Mouse (Mus musculus): ENCODE measurements at regions not wholly inside any gene's neighbourhood (a gene's known extent, or its start where the extent isn't known, plus 50 kb on each side); places are given as distances from the start of the nearest gene placed in this dataset.

DNA sequence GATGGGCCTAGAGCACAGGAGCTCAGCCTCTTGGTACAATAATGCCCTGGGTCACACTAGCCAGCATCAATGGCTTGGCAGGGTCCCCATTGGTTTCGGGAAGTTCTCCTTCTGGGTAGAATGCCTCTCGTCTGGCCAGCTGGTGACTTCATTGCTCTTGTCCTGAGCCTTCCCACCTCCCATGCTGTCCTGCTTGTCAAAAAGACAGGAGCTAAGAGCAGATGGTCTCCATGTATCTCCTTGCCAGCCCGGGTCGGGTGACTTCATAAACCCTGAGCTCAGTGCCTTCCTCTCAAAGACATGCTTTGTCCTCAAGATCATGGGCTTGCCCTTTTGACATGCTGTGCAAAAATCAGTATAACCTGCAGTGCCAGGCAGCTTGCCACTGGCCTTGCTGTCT lies 179.2 kb upstream of the Sh3bp4 start:
- DNase-seq (ENCODE audit: low spot score), result no peak

- DNase-seq (ENCODE audit: low spot score), result no peak
Observed at GRCm38 (mm10) chr1:88902426-88902825, 167.8 kb upstream of the Sh3bp4 start.

DNA sequence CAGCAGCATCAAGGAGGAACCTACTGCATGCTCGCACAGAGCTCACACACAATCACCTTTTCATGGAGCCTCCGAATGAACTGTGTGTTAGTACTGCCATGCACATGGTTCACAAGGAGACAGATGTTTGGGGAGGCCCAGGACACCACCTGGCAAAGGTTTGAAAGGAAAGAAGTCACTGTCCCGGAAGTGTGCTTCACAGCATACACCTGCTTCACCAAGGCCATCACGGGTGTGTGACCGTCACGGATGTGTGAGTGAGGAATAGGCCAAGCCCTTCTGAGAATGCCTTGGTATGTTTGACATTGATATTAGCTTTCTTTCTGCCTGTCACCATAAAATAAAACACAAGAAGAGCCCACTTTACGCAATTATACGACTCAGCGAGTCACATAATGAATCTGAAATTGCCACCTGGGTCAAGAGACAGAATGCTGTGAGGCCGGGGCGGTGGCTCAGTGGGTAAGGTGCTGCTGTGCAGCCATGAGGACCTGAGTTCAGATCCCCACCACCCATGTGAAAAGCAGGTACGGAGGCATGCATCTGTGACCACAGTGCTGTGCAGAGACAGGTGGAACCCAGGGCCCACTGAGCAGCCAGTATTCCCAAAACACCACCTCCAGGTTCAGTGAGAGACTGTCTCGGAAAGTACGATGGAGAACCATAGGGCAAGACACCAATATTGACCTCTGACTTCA lies 162.3 kb upstream of the Sh3bp4 start:
- no peak for DNase-seq (ENCODE audit: low spot score)

- DNase-seq (ENCODE audit: low spot score), result no peak
Observed at GRCm38 (mm10) chr1:88908683-88909082, 161.5 kb upstream of the Sh3bp4 start.

GRCm38 (mm10) chr1:88909314-88909713 lies 160.9 kb upstream of the Sh3bp4 start:
- no peak for DNase-seq (ENCODE audit: low spot score)

DNA sequence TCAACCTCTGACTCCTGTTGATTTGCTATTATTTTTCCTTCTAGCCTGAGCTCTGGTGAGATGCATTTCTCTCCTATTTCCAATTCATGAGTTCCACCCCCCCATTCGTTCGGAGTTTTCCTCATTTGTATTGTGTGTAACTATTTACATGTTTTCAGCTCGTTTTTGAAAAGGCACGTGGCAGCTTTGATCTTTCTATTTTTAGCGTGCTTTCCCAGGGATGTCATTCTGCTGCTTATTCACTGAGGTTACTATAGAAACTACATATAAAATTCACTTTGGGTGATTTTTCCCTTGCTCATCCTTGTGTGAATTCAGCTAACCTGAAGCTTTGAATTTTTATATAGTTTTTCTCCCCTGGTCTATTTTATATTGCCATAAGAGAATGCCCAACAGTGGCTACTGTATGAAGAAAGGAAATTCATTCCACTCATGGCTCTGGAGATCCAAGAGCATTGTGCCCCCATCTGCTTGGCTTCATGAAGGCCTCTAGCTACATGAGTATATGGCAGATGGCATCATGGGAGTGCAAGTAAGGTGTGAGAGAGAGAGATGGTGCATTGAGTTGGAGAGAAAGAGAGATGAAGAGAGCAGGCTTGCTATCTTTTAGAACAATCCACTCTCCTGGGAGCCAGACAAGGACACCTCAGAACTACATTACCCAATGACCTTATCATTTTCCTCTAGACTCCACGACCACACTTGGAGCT lies 160.2 kb upstream of the Sh3bp4 start:
- DNase-seq (ENCODE audit: low spot score), result no peak

DNA sequence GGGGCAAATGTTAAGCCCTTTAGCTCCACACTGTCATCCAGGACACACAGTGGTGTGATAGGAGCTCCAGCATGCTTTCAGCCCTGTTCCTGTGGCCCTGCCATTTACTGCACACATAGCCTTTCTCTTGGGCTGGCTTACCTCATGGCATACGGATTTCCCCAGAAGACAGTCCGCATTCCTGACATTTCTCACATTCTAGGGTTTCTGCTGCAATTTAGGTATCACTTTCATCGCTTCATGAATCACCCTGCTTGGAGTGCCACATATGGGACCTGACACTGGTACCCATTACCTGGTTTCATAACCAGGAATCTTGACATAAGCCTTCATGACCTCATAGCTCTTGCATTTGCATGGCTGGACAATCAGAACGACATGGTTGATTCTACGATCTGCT lies 158.5 kb upstream of the Sh3bp4 start:
- no peak for DNase-seq (ENCODE audit: low spot score)

DNA sequence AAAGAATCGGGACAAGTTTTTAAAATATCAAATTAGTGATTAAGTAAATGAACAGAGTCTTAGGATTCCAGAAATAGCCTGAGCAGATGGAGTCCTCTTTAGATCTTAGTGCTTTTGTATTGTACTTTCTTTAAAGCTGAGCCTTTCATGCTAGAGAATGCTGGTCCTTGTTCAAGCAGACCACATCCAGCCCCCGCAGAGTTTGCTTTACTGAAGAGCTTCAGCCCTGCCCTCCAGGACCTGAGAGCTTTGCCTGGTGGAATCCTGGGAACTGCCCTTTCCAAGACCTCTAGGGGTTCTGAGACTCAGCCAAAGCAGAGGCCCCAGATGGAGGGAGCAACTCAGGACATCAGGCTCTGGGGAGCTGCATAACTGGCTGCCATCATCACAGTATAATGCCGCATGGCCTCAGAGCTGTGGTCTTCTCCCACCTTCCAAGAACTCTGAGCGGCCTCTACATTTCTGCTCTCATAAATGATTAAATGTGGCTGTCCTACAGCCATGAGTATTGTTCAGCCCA lies 153.6 kb upstream of the Sh3bp4 start:
- no peak for DNase-seq (ENCODE audit: low spot score)

GRCm38 (mm10) chr1:88921401-88921800 lies 148.8 kb upstream of the Sh3bp4 start:
- no peak for DNase-seq (ENCODE audit: low spot score)

DNA sequence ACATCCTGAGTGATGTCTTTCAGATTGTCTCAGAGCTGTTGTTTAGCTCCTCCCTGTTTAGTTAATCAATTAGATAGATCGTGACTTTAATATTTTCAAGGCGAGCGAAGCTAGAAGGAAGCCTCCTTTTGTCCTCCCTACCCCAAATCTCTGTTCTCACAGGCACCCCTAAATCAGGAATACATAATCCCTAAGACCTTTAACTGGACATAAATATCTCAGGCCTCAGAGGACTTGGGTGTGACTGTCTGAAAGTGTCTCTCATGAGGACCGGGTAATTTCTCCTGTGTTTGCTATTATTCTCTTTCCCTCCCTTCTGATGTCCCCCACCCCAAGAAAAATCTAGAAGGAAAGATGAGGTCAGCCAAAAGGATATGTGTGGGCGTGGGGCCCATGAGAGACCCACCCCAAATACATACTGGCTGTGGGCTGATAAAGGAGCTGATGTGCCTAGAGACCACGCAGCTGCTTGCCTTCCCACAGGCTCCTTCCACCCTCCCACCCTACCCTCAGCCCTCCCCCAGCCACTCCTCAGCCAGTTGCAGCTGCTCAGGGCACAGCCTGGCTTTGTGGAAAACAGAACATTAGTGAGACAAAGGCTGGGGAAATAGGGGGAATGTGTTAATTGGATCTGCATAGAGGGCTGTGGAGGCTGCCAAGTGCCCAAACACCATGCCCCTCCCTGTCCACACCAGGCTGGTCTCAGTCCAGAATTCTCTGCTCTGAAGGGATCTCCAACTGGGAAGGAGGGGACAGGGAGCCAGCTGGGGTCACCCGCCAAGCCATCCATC lies 146.2 kb upstream of the Sh3bp4 start:
- DNase-seq (ENCODE audit: low spot score), result no peak

DNA sequence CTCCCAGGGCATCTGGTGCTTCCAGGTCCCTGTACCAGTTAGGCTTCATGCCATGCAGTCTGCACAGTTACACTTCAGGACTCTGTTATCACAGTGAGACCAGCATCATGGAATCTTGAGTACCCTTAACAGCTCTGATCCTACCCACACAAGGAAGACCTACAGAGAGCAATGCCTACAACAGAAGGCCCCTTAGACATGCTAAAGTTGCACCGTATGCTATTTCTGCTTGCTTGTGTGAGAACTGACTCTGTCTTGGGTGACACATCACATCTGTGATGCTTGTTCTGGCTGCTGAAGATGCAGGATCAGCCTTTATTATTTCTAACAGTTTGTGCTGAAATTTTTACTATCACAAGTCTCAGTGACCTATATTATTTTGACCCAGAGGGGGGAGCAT lies 135.0 kb upstream of the Sh3bp4 start:
- no peak for DNase-seq (ENCODE audit: low spot score)

- DNase-seq (ENCODE audit: low spot score), result no peak
Observed at GRCm38 (mm10) chr1:88935779-88936178, 134.4 kb upstream of the Sh3bp4 start.

- DNase-seq (ENCODE audit: low spot score), result no peak
Observed at GRCm38 (mm10) chr1:88937327-88937726, 132.9 kb upstream of the Sh3bp4 start.

DNA sequence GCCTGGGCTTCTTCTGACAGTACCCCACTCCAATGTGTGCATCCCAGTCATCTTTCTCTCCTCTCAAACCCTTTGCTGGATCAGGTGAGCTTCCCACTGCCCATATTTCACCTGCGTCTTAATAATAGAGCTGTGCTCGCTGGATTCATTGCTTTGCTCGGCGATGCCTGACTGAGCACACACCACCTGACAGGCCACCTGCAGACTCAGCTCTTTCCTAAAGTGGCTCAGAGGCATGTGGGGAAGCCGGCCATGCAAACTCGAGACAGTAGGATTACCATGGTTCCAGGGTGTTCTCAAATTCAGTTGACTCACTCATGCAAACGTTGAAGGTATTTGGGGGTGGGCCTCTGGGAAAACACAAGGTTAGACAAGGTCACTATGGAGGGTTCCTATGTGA lies 131.8 kb upstream of the Sh3bp4 start:
- DNase-seq (ENCODE audit: low spot score), result no peak

DNA sequence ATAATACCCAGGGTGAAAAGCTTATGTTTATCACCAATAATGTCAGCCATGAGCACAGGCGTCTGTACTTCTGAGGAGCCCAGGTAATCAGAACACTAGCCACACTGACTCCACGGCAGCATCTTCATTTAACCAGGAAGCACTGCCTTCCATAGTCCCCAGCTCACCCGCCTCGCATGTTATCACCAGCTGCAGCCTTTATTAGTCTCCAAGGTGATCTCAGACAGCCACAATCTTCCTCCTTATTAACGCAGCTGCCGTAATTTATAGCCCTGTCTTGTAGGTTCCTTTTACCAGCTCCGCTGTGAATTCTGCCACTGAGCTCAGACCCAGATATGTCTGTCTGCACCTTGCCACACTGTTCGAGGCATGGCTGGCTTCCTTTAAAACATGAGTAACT lies 127.2 kb upstream of the Sh3bp4 start:
- DNase-seq (ENCODE audit: low spot score), result no peak

- DNase-seq (ENCODE audit: low spot score), result no peak
Observed at GRCm38 (mm10) chr1:88945868-88946267, 124.3 kb upstream of the Sh3bp4 start.

- no peak for DNase-seq (ENCODE audit: low spot score)
Observed at GRCm38 (mm10) chr1:88946374-88946773, 123.8 kb upstream of the Sh3bp4 start.

GRCm38 (mm10) chr1:88949911-88950310 lies 120.3 kb upstream of the Sh3bp4 start:
- DNase-seq (ENCODE audit: low spot score), result no peak

DNA sequence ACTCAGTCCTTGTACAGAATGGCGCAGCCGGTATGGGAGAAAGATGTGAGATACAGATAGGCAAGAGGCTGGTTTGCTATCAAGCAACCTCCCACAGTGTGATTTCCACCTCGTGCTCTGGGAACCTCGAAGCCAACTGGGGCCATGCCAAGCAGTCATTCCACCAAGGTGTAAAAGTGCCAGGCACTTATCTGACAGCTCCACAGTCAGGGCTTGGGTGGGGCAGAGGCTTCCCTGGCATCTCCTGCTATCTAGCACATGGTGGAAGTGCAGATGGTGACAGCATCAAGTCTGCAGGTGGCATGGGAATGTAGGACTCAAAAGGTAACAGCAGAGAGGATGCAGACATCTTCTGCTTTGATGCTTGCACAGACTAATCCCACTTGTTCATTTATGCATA lies 116.7 kb upstream of the Sh3bp4 start:
- no peak for DNase-seq (ENCODE audit: low spot score)

- no peak for DNase-seq (ENCODE audit: low spot score)
Observed at GRCm38 (mm10) chr1:88954784-88955183, 115.4 kb upstream of the Sh3bp4 start.

DNA sequence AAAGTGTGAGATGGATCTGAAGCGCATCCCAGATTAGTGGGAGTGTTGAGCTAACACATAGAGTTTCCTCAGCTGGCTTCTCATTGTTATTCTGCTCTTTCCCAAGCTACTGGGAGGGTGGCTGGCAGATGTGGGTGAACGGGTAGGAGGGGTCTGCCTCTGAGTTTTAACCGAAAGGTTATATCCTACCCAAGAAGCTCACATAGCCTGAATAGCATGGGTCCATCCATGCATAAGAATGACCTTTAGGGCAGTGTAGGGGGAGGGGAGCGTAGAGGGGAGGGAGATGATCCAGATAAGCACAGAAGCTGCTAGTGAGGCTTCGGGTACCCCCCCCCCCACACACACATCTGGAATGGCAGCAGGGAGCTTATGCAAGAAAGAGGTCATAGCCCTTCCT lies 113.2 kb upstream of the Sh3bp4 start:
- no peak for DNase-seq (ENCODE audit: low spot score)

GRCm38 (mm10) chr1:88959715-88960114 lies 110.5 kb upstream of the Sh3bp4 start:
- DNase-seq (ENCODE audit: low spot score), result no peak

DNA sequence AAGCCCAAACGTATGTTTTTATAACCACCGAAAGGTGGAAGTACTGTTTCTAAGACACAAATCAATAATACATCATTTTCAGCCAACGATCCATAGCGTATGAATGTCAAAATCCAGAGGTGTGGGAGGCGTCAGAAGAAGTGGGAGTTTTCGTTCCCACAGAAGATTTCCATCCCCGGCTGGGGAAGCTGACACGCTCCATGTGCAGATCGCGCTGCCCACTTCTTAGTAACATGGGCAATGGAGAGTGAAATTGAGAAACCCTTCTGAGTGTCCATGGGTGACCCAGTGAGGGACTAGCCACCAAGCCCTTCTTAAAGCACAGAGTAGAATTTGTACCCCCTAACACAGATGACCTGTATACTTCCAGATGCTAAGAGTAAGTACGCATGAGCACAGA lies 110.1 kb upstream of the Sh3bp4 start:
- DNase-seq (ENCODE audit: low spot score), result no peak

All from ovary, postnatal 36 days (tissue).